Mouse (Mus musculus) kidney, adult 2 months (tissue): ENCODE results near the gene Ppp1r36. TPM values are rescaled to one million over a fixed set of nuclear protein-coding genes. Genes with fewer than 3 reads are reported as not detected.

Source experiments
- DNase-seq: peaks from one replicate; pipeline ENCODE4 v3.0.0; 2021
- H3K27ac ChIP-seq: fragments of 200-500 bp; 2 replicates; pipeline ENCODE4 v1.5.1; 2012; ENCODE audit warnings: low read depth, low read length, control low read depth, inconsistent platforms; ENCODE audit not compliant: insufficient read depth
- H3K27me3 ChIP-seq: fragments of 200-500 bp; replicated peaks from 2 replicates; pipeline ENCODE4 v1.6.1; 2012; ENCODE audit warnings: mild to moderate bottlenecking, moderate library complexity, low read length, inconsistent platforms; ENCODE audit not compliant: control insufficient read depth, insufficient read depth
- H3K36me3 ChIP-seq: fragments of 200-500 bp; 2 replicates; pipeline ENCODE4 v1.6.1; 2012; ENCODE audit warnings: mild to moderate bottlenecking, moderate library complexity, low read length, inconsistent platforms; ENCODE audit not compliant: control insufficient read depth, insufficient read depth
- H3K4me1 ChIP-seq: fragments of 200-500 bp; 2 replicates; pipeline ENCODE4 v1.6.1; 2011; ENCODE audit warnings: low read length; ENCODE audit not compliant: control insufficient read depth, insufficient read depth
- H3K4me3 ChIP-seq: fragments of 200-500 bp; 2 replicates; pipeline ENCODE4 v1.5.1; 2011; ENCODE audit warnings: mild to moderate bottlenecking, low read depth, low read length, control low read depth; ENCODE audit not compliant: insufficient read depth
- CTCF ChIP-seq: fragments of 200-500 bp; conservative IDR thresholded peaks from 2 replicates; pipeline ENCODE4 v1.5.1; 2011; ENCODE audit warnings: low read depth, mild to moderate bottlenecking, control low read depth, low read length, moderate library complexity, mixed read lengths; ENCODE audit not compliant: insufficient read depth, insufficient read length
- POLR2A ChIP-seq: fragments of 200-500 bp; IDR thresholded peaks from one replicate; pipeline ENCODE4 v1.6.1; 2011; ENCODE audit warnings: low read depth, low read length, control low read depth
- WGBS: fragments of 180-500 bp; shearing (Covaris S2); methylation state at CpG from one replicate; pipeline ENCODE4 v1.1.7; 2018; 5-methylcytosine and 5-hydroxymethylcytosine counted together
- polyA plus RNA-seq: library from polyadenylated mRNA; depleted of rRNA; stranded (reverse); fragments of >200 nt; gene quantifications from 2 replicates; pipeline ENCODE4 v1.2.3, GENCODE M21; 2012

The Ppp1r36 gene
- polyA plus RNA-seq, 1 experiment: 0.31 TPM

DNA sequence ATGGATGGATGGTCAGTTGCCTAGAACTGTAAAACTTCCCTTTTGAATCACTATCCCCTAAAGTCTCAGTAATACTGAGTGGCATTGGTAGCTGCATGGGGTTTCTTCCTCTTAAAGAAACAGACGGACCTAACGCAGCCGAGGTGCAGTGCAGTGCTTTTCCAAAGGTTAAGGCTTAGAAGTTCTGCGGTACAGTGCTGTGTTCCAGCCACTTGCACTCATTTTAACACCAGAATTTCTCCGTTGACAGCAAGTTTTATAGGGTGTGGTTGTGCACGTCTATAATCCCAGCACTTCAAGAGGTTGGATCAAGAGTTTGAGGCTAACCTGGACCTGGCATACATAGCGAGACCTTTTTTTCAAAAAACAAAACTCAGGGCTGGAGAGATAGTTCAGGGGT, 45.3 kb upstream of the Ppp1r36 start:
- DNase-seq: no peak
- TF ChIP-seq CTCF: no peak
- TF ChIP-seq POLR2A: no peak
- H3K4me3 ChIP-seq: no peak overlapping the region
- H3K4me1 ChIP-seq: peaks cover 21% of the 10 kb centered on the region; the same call in 1 of the 2 replicates
- no peak overlapping the region for H3K27ac ChIP-seq
- no peaks in the 10 kb centered on the region for H3K27me3 ChIP-seq
- 36% methylated on average over 7 of the region's 7 CpGs for WGBS
- no peaks in the 10 kb centered on the region for H3K36me3 ChIP-seq

GRCm38 (mm10) chr12:76372881-76373818, 44.2 kb upstream of the Ppp1r36 start:
- WGBS: 67% methylated on average over 7 of the region's 7 CpGs
- no peaks in the 10 kb centered on the region for H3K36me3 ChIP-seq
- H3K4me1 ChIP-seq: peaks cover 18% of the 10 kb centered on the region; the same call in 1 of the 2 replicates
- H3K27me3 ChIP-seq: no peaks in the 10 kb centered on the region
- no peak overlapping the region for H3K27ac ChIP-seq
- TF ChIP-seq CTCF (no peak), POLR2A (no peak)
- DNase-seq: no peak
- no peak overlapping the region for H3K4me3 ChIP-seq

GRCm38 (mm10) chr12:76373991-76374390, 43.3 kb upstream of the Ppp1r36 start:
- 71% methylated on average over 6 of the region's 6 CpGs for WGBS
- H3K36me3 ChIP-seq: no peaks in the 10 kb centered on the region
- H3K27me3 ChIP-seq: no peaks in the 10 kb centered on the region
- DNase-seq: no peak
- TF ChIP-seq CTCF (no peak), POLR2A (no peak)
- peaks cover 13% of the 10 kb centered on the region; the same call in 1 of the 2 replicates for H3K4me1 ChIP-seq
- H3K4me3 ChIP-seq: no peak overlapping the region
- no peak overlapping the region for H3K27ac ChIP-seq

- DNase-seq: no peak
- Histone ChIP-seq H3K36me3 (no peaks in the 10 kb centered on the region), H3K27ac (no peak overlapping the region), H3K4me1 (peaks cover 13% of the 10 kb centered on the region; the same call in 1 of the 2 replicates), H3K27me3 (no peaks in the 10 kb centered on the region), H3K4me3 (no peak overlapping the region)
- 80% methylated on average over 4 of the region's 4 CpGs for WGBS
- no peak for TF ChIP-seq CTCF
- TF ChIP-seq POLR2A: no peak
Measured at GRCm38 (mm10) chr12:76374911-76375310, 42.4 kb upstream of the Ppp1r36 start.

DNA sequence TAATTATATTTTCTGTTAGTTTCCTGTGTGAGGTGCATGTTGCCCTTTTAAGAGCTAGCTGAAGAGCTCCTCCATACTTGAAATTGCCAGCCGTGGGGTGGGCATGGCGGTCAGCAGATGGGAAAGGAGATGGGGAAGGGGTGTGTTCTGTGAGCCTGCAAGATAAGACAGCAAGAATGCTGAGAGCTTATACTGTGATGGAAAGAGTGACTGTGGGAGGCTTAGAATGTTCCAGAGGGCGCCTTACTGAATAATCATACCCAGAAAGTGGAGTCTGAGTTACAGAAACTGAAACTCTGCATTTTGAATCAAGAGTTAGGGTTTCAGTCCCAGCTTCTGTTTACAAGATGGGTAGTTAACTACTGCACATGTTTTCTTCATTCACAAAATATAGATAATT, 41.8 kb upstream of the Ppp1r36 start:
- Histone ChIP-seq H3K4me1 (peaks cover 13% of the 10 kb centered on the region; the same call in 1 of the 2 replicates), H3K27me3 (no peaks in the 10 kb centered on the region), H3K4me3 (no peak overlapping the region), H3K27ac (no peak overlapping the region), H3K36me3 (no peaks in the 10 kb centered on the region)
- no peak for DNase-seq
- TF ChIP-seq CTCF: no peak
- no peak for TF ChIP-seq POLR2A
- 92% methylated on average over 3 of the region's 3 CpGs for WGBS

DNA sequence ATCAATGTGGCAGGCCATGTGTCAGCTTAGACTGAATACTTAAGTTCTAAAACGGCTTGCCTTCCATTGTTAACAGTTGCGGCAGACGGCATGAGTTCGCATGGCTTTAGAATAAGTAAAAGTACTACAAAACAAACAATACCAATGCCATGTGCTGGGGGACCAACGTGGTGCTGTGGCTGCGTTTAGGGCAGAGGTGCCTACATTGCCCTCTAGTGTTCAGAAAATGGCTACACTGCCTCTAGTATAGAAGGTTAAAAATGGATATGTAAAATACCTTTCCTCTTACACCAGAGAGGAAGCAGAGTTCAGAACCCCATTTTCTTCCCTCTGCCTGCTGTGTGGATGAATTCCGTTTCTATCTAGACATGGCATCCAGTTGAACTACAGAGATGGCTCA, 40.7 kb upstream of the Ppp1r36 start:
- Histone ChIP-seq H3K4me3 (no peak overlapping the region), H3K27me3 (no peaks in the 10 kb centered on the region), H3K36me3 (no peaks in the 10 kb centered on the region), H3K27ac (no peak overlapping the region), H3K4me1 (peaks cover 13% of the 10 kb centered on the region; the same call in 1 of the 2 replicates)
- TF ChIP-seq CTCF: peak; percentile 71
- TF ChIP-seq POLR2A: no peak
- DNase-seq: peak; percentile 42
- 48% methylated on average over 7 of the region's 7 CpGs for WGBS

- Histone ChIP-seq H3K36me3 (no peaks in the 10 kb centered on the region), H3K27me3 (no peaks in the 10 kb centered on the region), H3K27ac (no peak overlapping the region), H3K4me3 (no peak overlapping the region), H3K4me1 (peaks cover 11% of the 10 kb centered on the region; the same call in 1 of the 2 replicates)
- DNase-seq: no peak
- WGBS: 95% methylated on average over 6 of the region's 6 CpGs
- TF ChIP-seq POLR2A (no peak), CTCF (no peak)
Measured at GRCm38 (mm10) chr12:76377059-76377458, 40.3 kb upstream of the Ppp1r36 start.
